Mouse (Mus musculus) cerebellum, adult 8-10 months (tissue): ENCODE data around the gene Tmem238l.

ENCODE experiments used
- DNase-seq: peaks from one replicate; pipeline ENCODE4 v3.0.0; 2022

Tmem238l gene

GRCm38 (mm10) chr11:66956303-66956702 is at the start of gene Tmem238l:
Gene Tmem238l, plus strand, starts transcription at chr11:66956638.
- no peak for DNase-seq

DNA sequence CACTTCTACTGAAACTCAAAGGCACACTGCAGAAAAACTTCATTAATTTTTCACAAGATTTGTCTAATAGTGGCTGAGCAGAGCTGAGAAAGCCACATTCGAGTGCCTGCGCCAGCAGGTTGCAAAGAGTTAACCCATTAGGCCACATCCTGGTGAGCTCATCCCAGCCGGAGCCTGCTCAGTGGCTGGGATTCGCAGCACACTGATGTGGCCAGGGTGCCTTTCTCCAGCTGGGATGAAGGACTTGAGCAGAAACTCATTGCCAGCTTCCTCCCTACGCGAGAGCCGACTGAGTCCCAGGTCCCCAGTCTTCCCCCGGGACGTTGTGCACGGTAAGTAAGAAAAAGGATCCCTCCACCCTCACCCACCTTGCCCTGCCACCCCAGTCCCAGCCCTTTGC is 44.6 kb upstream of the Tmem238l start, which contains the start of gene Pirt:
TSS of gene Pirt (plus strand) at position 171 of the 400 bp plus-strand sequence.
- DNase-seq, result no peak

DNA sequence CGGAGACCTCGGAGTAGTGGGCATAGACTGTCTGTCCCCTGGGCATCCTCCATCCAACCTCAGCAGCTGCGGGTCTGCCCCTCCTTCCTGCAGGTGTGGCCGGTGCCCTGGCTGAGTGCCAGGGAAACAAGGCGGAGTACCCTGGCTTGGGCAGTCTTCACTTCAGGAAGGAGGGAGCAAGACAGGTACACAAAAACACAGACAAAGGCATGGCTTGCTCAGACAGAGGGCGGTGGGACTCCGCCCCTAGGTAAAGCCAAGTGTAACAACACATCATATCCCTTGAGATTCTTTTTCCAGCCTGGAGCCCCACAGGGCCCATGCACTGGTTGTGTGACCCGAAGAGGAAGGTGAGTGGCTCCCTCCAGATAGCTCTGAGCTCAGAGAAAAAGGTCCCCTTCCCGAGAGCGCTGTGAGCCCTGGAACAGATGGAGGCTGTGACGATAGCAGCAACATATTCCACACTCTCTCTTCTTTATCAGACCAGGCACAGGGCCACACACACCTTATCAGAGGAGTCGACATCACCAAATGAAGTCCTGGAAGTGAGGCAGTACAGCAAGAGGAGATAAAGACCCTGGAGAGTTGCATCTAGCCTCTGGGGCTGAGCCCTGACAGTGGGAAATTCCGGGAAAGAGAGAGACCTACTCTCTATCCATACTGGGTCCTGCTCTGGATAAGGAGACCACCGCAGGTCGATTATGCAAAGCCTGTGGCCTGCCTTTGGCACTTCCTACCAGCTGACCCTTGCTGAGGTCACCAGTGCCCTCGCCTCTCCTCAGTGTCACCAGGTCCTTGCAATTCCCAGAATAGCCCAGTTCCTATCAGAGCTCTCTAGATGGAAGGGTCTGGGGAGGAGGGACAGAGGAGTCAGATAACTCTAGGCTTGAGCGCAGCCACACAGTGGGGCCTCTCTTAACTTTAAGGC is 43.6 kb upstream of the Tmem238l start:
- no peak for DNase-seq

DNA sequence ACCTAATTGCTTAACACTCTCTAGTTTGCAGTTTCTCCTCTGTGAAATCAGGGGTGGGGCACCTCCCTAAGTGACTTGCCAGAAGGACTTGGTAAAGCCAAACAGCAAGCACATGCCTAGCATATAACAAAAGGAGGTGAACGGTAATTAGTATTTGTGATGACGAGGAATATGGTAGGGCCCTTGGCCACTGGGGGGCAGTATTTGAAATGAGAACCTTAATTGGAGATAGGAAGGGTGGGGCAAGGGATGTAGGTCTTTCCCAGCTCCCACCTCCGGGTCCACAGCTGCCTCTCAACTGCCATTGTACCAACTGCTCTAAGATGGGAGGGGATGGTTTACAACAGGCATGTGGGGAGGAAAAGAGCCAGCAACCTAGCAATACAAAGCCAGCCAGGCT is 42.2 kb upstream of the Tmem238l start:
- peak; percentile 45 for DNase-seq

DNA sequence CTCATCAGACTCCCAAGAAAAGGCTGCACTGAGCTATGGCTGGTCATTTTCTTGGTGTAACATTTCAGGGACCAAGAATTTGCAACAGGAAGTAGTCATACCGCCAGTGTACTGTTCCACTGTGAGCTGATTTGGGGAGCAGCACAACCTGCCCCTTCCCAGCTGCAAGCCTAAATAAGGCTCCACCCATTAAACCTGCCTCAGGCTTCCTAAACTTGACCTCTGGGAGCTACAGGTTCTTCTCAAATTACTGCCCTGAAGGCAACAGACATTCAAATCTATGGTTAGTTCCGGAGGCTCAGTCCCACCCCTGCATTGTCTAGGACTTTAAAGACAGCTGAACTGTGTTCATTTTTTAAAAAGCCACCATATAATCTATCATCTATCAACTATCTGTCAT is 36.4 kb upstream of the Tmem238l start:
- DNase-seq, result no peak

DNA sequence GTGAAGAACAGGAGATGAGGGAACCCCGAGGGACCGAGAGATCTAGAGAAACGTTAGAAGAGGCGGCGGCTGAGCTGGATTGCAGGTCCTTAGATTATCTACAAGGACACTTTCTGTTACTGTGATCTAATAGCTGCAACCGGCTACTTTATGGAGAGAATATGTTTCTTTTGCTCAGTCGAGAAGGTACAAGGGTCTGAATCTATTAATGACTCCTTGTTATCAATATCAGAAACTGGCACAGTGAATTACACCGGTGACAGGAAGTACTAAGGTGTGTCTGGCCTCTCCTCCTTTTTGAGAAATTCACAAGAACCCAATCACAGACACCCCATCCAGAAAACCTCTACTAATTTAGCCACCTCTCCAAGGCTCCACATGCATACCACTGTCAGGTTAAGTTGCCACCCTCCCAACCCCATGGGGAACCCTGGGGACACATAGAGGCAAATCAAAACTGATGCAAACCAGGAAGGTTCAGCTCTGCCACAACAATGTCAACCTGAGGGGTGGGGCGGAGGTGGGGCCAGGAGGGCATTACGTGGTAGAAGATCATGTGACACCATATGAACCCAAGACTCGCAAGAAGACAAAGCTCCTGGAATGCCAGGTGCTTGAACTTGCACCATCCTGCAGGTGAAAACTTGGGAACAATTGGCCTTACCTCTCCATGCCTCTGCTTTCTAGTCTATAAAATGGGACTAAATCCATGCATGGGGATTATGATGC is 32.2 kb upstream of the Tmem238l start:
- DNase-seq, result no peak

DNA sequence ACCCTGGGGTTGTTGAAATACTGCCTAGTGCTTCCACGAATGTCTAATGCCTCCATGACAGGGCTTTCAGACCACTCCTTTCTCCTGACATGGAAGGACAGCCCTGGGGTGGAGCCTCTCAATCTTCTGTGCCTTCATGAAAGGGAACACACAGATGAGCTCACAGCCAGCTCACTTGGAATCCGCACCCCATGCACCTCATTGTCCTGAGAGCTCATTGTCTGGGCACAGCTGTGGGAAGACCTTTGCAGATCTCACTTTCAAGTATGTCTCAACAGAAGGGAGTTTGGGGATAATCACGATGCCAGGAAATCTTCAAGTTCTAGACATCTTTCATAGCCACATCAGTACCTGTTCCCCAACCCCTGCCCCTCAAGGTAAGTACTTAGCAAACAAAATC is 28.1 kb upstream of the Tmem238l start:
- no peak for DNase-seq

DNA sequence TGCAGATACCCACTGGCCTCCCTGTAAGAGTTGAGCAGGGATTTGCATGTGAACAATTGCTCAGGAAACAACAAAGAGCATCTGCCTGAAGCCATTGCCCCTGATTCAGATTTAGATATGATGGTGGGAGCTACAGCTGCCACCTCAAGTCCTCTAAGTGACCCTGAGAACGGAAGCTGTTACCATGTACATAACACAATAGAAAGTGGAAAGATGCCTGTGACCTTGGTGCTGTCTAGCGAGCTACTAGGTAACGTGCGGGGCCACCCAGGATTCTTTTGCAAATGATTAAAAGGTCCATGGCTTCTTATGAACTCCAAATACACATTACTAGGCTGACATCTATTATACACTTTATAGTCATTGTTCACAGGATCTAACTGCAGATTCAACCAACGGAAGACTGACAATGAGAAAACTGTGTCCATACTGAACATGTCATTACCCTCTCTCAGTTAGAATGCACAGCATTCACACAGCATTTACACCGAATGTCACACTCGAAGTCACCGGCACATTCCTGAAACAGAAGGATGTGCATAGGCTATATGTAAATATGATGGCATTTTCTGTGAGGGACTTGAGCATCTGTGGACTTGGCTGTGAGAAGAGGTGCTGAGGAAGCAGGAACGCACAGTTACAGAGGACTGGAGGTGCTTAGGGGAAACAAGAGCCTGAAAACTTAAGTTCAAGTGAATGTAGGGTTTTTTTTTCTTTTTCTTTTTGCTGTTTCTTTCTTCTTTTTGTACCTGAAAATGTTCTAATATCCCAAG is 23.4 kb upstream of the Tmem238l start:
- DNase-seq, result no peak

- no peak for DNase-seq
Measured at GRCm38 (mm10) chr11:66934428-66935173, 21.8 kb upstream of the Tmem238l start.

GRCm38 (mm10) chr11:66942011-66942410 is 14.4 kb upstream of the Tmem238l start:
- DNase-seq, result no peak

- DNase-seq, result no peak
Measured at GRCm38 (mm10) chr11:66945224-66945767, 11.1 kb upstream of the Tmem238l start.

DNA sequence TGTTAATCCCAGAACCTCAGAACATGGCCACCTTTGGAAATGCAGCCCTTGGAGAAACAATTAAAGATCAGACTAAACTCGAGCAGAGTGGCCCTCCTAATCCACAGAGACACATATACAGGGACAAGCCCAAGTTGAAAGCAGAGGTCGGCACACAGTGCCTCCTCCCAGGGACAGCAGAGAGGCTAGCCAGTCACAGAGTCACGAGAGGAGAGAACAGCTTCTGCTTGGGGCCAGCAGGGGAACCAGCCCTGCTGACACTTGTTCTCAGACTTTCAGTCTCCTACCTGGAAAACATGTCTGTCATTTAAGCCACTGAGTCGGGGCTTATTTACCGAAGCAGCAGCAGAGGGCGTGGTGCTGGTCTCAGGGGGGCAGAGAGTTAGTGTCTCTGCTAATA is 9.9 kb upstream of the Tmem238l start:
- DNase-seq, result no peak

- no peak for DNase-seq
Measured at GRCm38 (mm10) chr11:66946922-66947321, 9.5 kb upstream of the Tmem238l start.

GRCm38 (mm10) chr11:66960797-66961196 is 4.4 kb downstream of the Tmem238l start:
- no peak for DNase-seq

DNA sequence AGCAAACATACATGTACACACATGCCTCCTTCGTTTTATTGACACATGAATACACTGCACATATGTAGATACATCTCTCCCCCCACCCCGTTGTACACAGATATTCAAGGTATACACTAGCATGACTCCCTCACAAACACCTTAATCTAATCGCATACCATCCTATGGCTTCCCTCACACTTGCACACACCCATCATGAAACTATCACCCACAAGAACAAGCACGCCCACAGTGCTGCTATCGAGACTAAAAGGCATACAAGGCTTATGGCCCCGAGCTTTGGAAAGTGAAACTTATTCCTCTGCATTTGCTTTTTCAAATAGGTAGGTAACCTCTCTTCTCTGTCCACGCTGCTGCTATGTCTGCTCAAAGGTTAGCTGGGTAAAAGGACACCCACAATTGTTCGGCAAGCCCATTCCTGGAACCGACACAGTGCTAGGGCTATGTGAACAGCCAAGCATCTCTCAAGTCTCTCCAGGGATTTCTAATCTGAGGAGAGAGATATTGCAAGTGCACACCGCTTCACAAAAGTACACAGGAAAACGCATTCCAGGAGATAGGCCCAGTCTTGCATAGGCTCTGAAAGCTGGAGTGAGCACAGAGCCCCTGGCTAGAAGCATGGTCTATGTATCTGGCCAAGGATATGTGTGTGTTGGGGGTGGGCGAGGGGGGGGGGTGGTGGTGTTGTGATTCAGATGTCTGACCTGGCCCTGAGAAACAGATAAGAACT is 5.2 kb downstream of the Tmem238l start:
- no peak for DNase-seq

- DNase-seq, result no peak
Measured at GRCm38 (mm10) chr11:66963462-66963861, 7.0 kb downstream of the Tmem238l start.

- DNase-seq, result no peak
Measured at GRCm38 (mm10) chr11:66966500-66967116, 10.2 kb downstream of the Tmem238l start.

GRCm38 (mm10) chr11:66968575-66968974 is 12.1 kb downstream of the Tmem238l start:
- no peak for DNase-seq

GRCm38 (mm10) chr11:66973507-66973906 is 17.1 kb downstream of the Tmem238l start:
- no peak for DNase-seq

- DNase-seq, result no peak
Measured at GRCm38 (mm10) chr11:66975606-66976330, 19.3 kb downstream of the Tmem238l start.
